Mouse (Mus musculus): ENCODE results near the gene Gpcpd1. TPM values are rescaled to one million over a fixed set of nuclear protein-coding genes. Genes with fewer than 3 reads are reported as not detected.

Gpcpd1 gene
- total and polyA plus RNA-seq, 2 experiments from 2014 or later, result 37.5 to 67.9 TPM

GRCm38 (mm10) chr2:132613581-132614188, 26.2 kb upstream of the Gpcpd1 start:
- H3K27ac ChIP-seq (ENCODE audit: low read depth), result no peak overlapping the region
- H3K36me3 ChIP-seq (replicated peaks; ENCODE audit: control insufficient read depth, insufficient read depth, low read length), result no peaks in the 10 kb centered on the region
- no peaks in the 10 kb centered on the region for H3K4me1 ChIP-seq (ENCODE audit: control insufficient read depth, insufficient read depth)
- TF ChIP-seq CTCF (IDR thresholded peaks at IDR 0.05; ENCODE audit: low read depth) (no peak), EP300 (IDR thresholded peaks at IDR 0.05; ENCODE audit: low read depth) (no peak)
- DNase-seq (ENCODE audit: low spot score) (peak; percentile 28), ATAC-seq (ENCODE audit: insufficient read depth, low read depth) (no peak)
- no peaks in the 10 kb centered on the region for H3K9me3 ChIP-seq (replicated peaks; ENCODE audit: control insufficient read depth, low read length)
- no peak overlapping the region for H3K9ac ChIP-seq (replicated peaks; ENCODE audit: low read depth, low read length)
- H3K4me2 ChIP-seq (ENCODE audit: low read depth, low read length), result no peak overlapping the region
- 38% methylated on average over 5 of the region's 5 CpGs for WGBS
- H3K4me3 ChIP-seq (ENCODE audit: low read depth, low read length), result no peak overlapping the region
- H3K27me3 ChIP-seq (ENCODE audit: control insufficient read depth, insufficient read depth, low read length), result no peaks in the 10 kb centered on the region

GRCm38 (mm10) chr2:132611551-132612233, 24.2 kb upstream of the Gpcpd1 start:
- Histone ChIP-seq H3K36me3 (replicated peaks; ENCODE audit: control insufficient read depth, insufficient read depth, low read length) (no peaks in the 10 kb centered on the region), H3K4me2 (ENCODE audit: low read depth, low read length) (no peak overlapping the region), H3K27me3 (ENCODE audit: control insufficient read depth, insufficient read depth, low read length) (no peaks in the 10 kb centered on the region), H3K9ac (replicated peaks; ENCODE audit: low read depth, low read length) (no peak overlapping the region), H3K4me3 (ENCODE audit: low read depth, low read length) (no peak overlapping the region), H3K27ac (ENCODE audit: low read depth) (no peak overlapping the region), H3K4me1 (ENCODE audit: control insufficient read depth, insufficient read depth) (peaks cover 17% of the 10 kb centered on the region), H3K9me3 (replicated peaks; ENCODE audit: control insufficient read depth, low read length) (no peaks in the 10 kb centered on the region)
- DNase-seq (ENCODE audit: low spot score) (no peak), ATAC-seq (ENCODE audit: insufficient read depth, low read depth) (no peak)
- WGBS, result 80% methylated on average over 4 of the region's 4 CpGs
- TF ChIP-seq CTCF (IDR thresholded peaks at IDR 0.05; ENCODE audit: low read depth) (no peak), EP300 (IDR thresholded peaks at IDR 0.05; ENCODE audit: low read depth) (no peak)

- peaks cover 19% of the 10 kb centered on the region for H3K4me1 ChIP-seq (ENCODE audit: control insufficient read depth, insufficient read depth)
- H3K9ac ChIP-seq (replicated peaks; ENCODE audit: low read depth, low read length), result no peak overlapping the region; the same call in 1 of the 2 replicates
- peak overlapping the region; percentile 23; the same call in 1 of the 2 replicates for H3K4me2 ChIP-seq (ENCODE audit: low read depth, low read length)
- H3K4me3 ChIP-seq (ENCODE audit: low read depth, low read length), result no peak overlapping the region
- ATAC-seq (ENCODE audit: insufficient read depth, low read depth) (peak; percentile 53; the same call in 1 of the 2 replicates), DNase-seq (ENCODE audit: low spot score) (no peak)
- H3K27ac ChIP-seq (ENCODE audit: low read depth), result peak overlapping the region; percentile 72
- TF ChIP-seq EP300 (IDR thresholded peaks at IDR 0.05; ENCODE audit: low read depth) (no peak), CTCF (IDR thresholded peaks at IDR 0.05; ENCODE audit: low read depth) (no peak)
- no peaks in the 10 kb centered on the region for H3K36me3 ChIP-seq (replicated peaks; ENCODE audit: control insufficient read depth, insufficient read depth, low read length)
- H3K9me3 ChIP-seq (replicated peaks; ENCODE audit: control insufficient read depth, low read length), result no peaks in the 10 kb centered on the region
- 22% methylated on average over 10 of the region's 10 CpGs for WGBS
- no peaks in the 10 kb centered on the region for H3K27me3 ChIP-seq (ENCODE audit: control insufficient read depth, insufficient read depth, low read length)
These were observed 19.9 kb upstream of the Gpcpd1 start for GRCm38 (mm10) chr2:132607141-132608093.

GRCm38 (mm10) chr2:132605795-132606563, 18.4 kb upstream of the Gpcpd1 start:
- Histone ChIP-seq H3K9me3 (replicated peaks; ENCODE audit: control insufficient read depth, low read length) (no peaks in the 10 kb centered on the region), H3K4me3 (ENCODE audit: low read depth, low read length) (no peak overlapping the region), H3K9ac (replicated peaks; ENCODE audit: low read depth, low read length) (no peak overlapping the region), H3K4me1 (ENCODE audit: control insufficient read depth, insufficient read depth) (peaks cover 19% of the 10 kb centered on the region), H3K27me3 (ENCODE audit: control insufficient read depth, insufficient read depth, low read length) (no peaks in the 10 kb centered on the region), H3K4me2 (ENCODE audit: low read depth, low read length) (no peak overlapping the region), H3K36me3 (replicated peaks; ENCODE audit: control insufficient read depth, insufficient read depth, low read length) (no peaks in the 10 kb centered on the region), H3K27ac (ENCODE audit: low read depth) (no peak overlapping the region)
- no peak for ATAC-seq (ENCODE audit: insufficient read depth, low read depth)
- WGBS, result 71% methylated on average over 5 of the region's 5 CpGs
- TF ChIP-seq EP300 (IDR thresholded peaks at IDR 0.05; ENCODE audit: low read depth), result no peak
- TF ChIP-seq CTCF (IDR thresholded peaks at IDR 0.05; ENCODE audit: low read depth), result no peak
- DNase-seq (ENCODE audit: low spot score), result no peak

- TF ChIP-seq EP300 (IDR thresholded peaks at IDR 0.05; ENCODE audit: low read depth), result no peak
- TF ChIP-seq CTCF (IDR thresholded peaks at IDR 0.05; ENCODE audit: low read depth), result no peak
- Histone ChIP-seq H3K9me3 (replicated peaks; ENCODE audit: control insufficient read depth, low read length) (no peaks in the 10 kb centered on the region), H3K27me3 (ENCODE audit: control insufficient read depth, insufficient read depth, low read length) (no peaks in the 10 kb centered on the region), H3K4me3 (ENCODE audit: low read depth, low read length) (no peak overlapping the region), H3K4me2 (ENCODE audit: low read depth, low read length) (no peak overlapping the region), H3K4me1 (ENCODE audit: control insufficient read depth, insufficient read depth) (peaks cover 19% of the 10 kb centered on the region), H3K36me3 (replicated peaks; ENCODE audit: control insufficient read depth, insufficient read depth, low read length) (no peaks in the 10 kb centered on the region), H3K27ac (ENCODE audit: low read depth) (no peak overlapping the region), H3K9ac (replicated peaks; ENCODE audit: low read depth, low read length) (no peak overlapping the region)
- 63% methylated on average over 4 of the region's 4 CpGs for WGBS
- DNase-seq (ENCODE audit: low spot score) (no peak), ATAC-seq (ENCODE audit: insufficient read depth, low read depth) (no peak)
These were observed 17.4 kb upstream of the Gpcpd1 start for GRCm38 (mm10) chr2:132604922-132605321.

Measured in heart, postnatal 0 days (tissue).